Mouse (Mus musculus): ENCODE data around the gene Kif5a.

- TF ChIP-seq GATA1 (IDR thresholded peaks at IDR 0.05; ENCODE audit: borderline replicate concordance, low read length) (no peak), CTCF (IDR thresholded peaks at IDR 0.05; ENCODE audit: low read depth, low read length) (no peak), POLR2AphosphoS5 (IDR thresholded peaks at IDR 0.05; ENCODE audit: insufficient replicate concordance, low read depth, low read length) (no peak), TAL1 (conservative IDR thresholded peaks at IDR 0.05; ENCODE audit: low read depth, low read length) (no peak)
Measured at GRCm38 (mm10) chr10:127200279-127200678, 62.9 kb downstream of the Kif5a start.
